Mouse (Mus musculus): ENCODE data around the gene Zfp831.

DNA sequence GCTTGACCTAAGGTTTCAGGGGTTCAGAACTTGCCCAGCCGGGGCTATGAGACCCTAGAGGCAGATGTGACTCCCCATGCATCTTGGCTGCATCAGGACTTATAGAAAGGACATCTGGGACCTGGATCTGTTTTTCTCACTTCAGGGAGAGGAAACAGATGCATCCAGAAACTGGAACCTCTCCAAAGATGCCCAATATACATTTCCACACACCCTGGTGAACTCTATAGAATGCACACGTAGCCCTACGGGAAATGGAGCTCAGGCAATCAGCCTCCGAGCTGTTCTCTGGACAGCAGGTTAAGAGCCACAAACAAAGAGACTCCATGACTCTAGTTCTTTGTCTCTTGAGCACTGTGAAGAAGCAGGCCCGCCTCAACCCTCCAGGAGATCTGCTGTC is 37.0 kb upstream of the Zfp831 start:
- TF ChIP-seq POLR2A (IDR thresholded peaks at IDR 0.05; ENCODE audit: low read depth, low read length) (no peak), CTCF (IDR thresholded peaks at IDR 0.05; ENCODE audit: extremely low read depth, insufficient read length, insufficient replicate concordance, low read depth, low read length) (no peak)
